Mouse (Mus musculus) CH12.LX (cell line): ENCODE results near the gene Acbd4. TPM values are rescaled to one million over a fixed set of nuclear protein-coding genes. Genes with fewer than 3 reads are reported as not detected.

Experiments
- DNase-seq: peaks from one replicate; pipeline ENCODE4 v3.0.0-alpha.2; 2013; ENCODE audit errors: extremely low read depth
- H3K27ac ChIP-seq: 2 replicates; pipeline ENCODE4 v1.5.1; 2012; ENCODE audit warnings: low read depth, mild to moderate bottlenecking, control low read depth, moderate library complexity; ENCODE audit not compliant: insufficient read depth
- H3K27me3 ChIP-seq: replicated peaks from 2 replicates; pipeline ENCODE3; 2012; ENCODE audit warnings: inconsistent platforms
- H3K36me3 ChIP-seq, 2 experiments: replicated peaks in 1 of 2; 2 replicates each; pipeline versions ENCODE3 to v1.6.1; 2012; ENCODE audit warnings: inconsistent platforms in 1 of 2, low read length in 1 of 2, mild to moderate bottlenecking in 1 of 2, mixed read lengths in 1 of 2, moderate library complexity in 1 of 2; ENCODE audit not compliant: control insufficient read depth in 1 of 2, insufficient read depth in 1 of 2
- H3K4me1 ChIP-seq, 2 experiments: 2 replicates each; pipeline ENCODE4 v1.6.1; 2012; ENCODE audit warnings: inconsistent platforms in 1 of 2, moderate library complexity in 1 of 2; ENCODE audit not compliant: insufficient read depth in 2 of 2, control insufficient read depth in 1 of 2
- H3K4me2 ChIP-seq: 2 replicates; pipeline ENCODE4 v1.6.1; 2012; ENCODE audit warnings: low read depth, mild to moderate bottlenecking, control low read depth; ENCODE audit not compliant: poor library complexity, insufficient read depth, severe bottlenecking
- H3K4me3 ChIP-seq, 3 experiments: fragments of 150-350 bp in 1 of 3; sonication (generic) in 1 of 3; replicated peaks in 1 of 3; 2 replicates each; pipeline versions ENCODE3 to v1.5.1; 2011 to 2012; ENCODE audit warnings: low read depth in 2 of 3, low read length in 2 of 3, mild to moderate bottlenecking in 2 of 3, moderate library complexity in 2 of 3, control low read depth in 1 of 3, improper control_type of control experiment in 1 of 3, inconsistent platforms in 1 of 3, mixed read lengths in 1 of 3; ENCODE audit not compliant: poor library complexity in 1 of 3
- H3K79me2 ChIP-seq: replicated peaks from 2 replicates; pipeline ENCODE4 v1.6.1; 2012; ENCODE audit warnings: mild to moderate bottlenecking, moderate library complexity; ENCODE audit not compliant: control insufficient read depth, poor library complexity, insufficient read depth, severe bottlenecking; ENCODE audit errors: extremely low read depth
- H3K9ac ChIP-seq: 2 replicates; pipeline ENCODE4 v1.6.1; 2012; ENCODE audit warnings: low read depth, mild to moderate bottlenecking, control low read depth, moderate library complexity; ENCODE audit not compliant: insufficient read depth
- H3K9me3 ChIP-seq: replicated peaks from 2 replicates; pipeline ENCODE3; 2012; ENCODE audit warnings: low read length, inconsistent platforms, mixed read lengths
- CHD2 ChIP-seq: IDR thresholded peaks from 2 replicates; pipeline ENCODE4 v1.6.1; 2011; ENCODE audit warnings: low read length, improper control_type of control experiment
- EP300 ChIP-seq: IDR thresholded peaks from 2 replicates; pipeline ENCODE4 v1.6.1; 2011; ENCODE audit warnings: low read length, improper control_type of control experiment
- HCFC1 ChIP-seq: IDR thresholded peaks from 2 replicates; pipeline ENCODE4 v1.6.1; 2012; ENCODE audit warnings: low read depth, mild to moderate bottlenecking, inconsistent platforms, low read length, improper control_type of control experiment
- JUN ChIP-seq: IDR thresholded peaks from 2 replicates; pipeline ENCODE4 v1.6.1; 2011; ENCODE audit warnings: low read depth, mild to moderate bottlenecking, low read length, improper control_type of control experiment, moderate library complexity; ENCODE audit not compliant: insufficient read depth
- JUND ChIP-seq: conservative IDR thresholded peaks from 2 replicates; pipeline ENCODE4 v1.6.1; 2011; ENCODE audit warnings: low read depth, low read length, improper control_type of control experiment
- KAT2A ChIP-seq: IDR thresholded peaks from 2 replicates; pipeline ENCODE4 v1.6.1; 2012; ENCODE audit warnings: low read length, improper control_type of control experiment, inconsistent platforms; ENCODE audit not compliant: insufficient replicate concordance
- MAZ ChIP-seq: IDR thresholded peaks from 2 replicates; pipeline ENCODE4 v1.6.1; 2012; ENCODE audit warnings: low read depth, mild to moderate bottlenecking, inconsistent platforms, low read length, improper control_type of control experiment, moderate library complexity
- NELFE ChIP-seq: IDR thresholded peaks from 2 replicates; pipeline ENCODE4 v1.6.1; 2011; ENCODE audit warnings: low read depth, low read length, improper control_type of control experiment
- NRF1 ChIP-seq: IDR thresholded peaks from 2 replicates; pipeline ENCODE4 v1.6.1; 2014; ENCODE audit warnings: low read depth, mild to moderate bottlenecking, inconsistent platforms, low read length, improper control_type of control experiment, moderate library complexity
- RAD21 ChIP-seq: IDR thresholded peaks from 2 replicates; pipeline ENCODE4 v1.6.1; 2011; ENCODE audit warnings: low read depth, mild to moderate bottlenecking, low read length, improper control_type of control experiment, moderate library complexity
- SIN3A ChIP-seq: IDR thresholded peaks from 2 replicates; pipeline ENCODE4 v1.6.1; 2012; ENCODE audit warnings: low read length, improper control_type of control experiment, inconsistent platforms
- SMC3 ChIP-seq: IDR thresholded peaks from 2 replicates; pipeline ENCODE4 v1.6.1; 2011; ENCODE audit warnings: low read depth, low read length, improper control_type of control experiment
- ZC3H11A ChIP-seq: IDR thresholded peaks from 2 replicates; pipeline ENCODE4 v1.6.1; 2012; ENCODE audit warnings: low read depth, mild to moderate bottlenecking, inconsistent platforms, low read length, improper control_type of control experiment
- ZKSCAN1 ChIP-seq: IDR thresholded peaks from 2 replicates; pipeline ENCODE4 v1.6.1; 2012; ENCODE audit warnings: low read depth, inconsistent platforms, low read length, improper control_type of control experiment, borderline replicate concordance
- dilution Hi-C: fragments of 300-500 bp; cut with MboI; formaldehyde crosslinking; loops from 2 replicates; pipeline ENCODE4 v1.14.3; 2020; ENCODE audit warnings: low sequenced_read_pairs; ENCODE audit not compliant: extremely low pct_unique_long_range_greater_than_20kb, extremely low pct_ligation_motif_present
- in situ Hi-C: fragments of 300-500 bp; cut with MboI; formaldehyde crosslinking; loops from 3 replicates; pipeline ENCODE4 v1.14.3; 2019; ENCODE audit warnings: low sequenced_read_pairs, low pct_ligation_motif_present, low pct_unique_long_range_greater_than_20kb, mixed read lengths
- polyA plus RNA-seq: library from polyadenylated mRNA; unstranded; fragments of >175 nt; gene quantifications from 2 replicates; pipeline ENCODE4 v1.2.1, GENCODE M21; 2012; ENCODE audit warnings: low read depth; ENCODE audit not compliant: insufficient read length
- total RNA-seq, 2 experiments: library from RNA; depleted of rRNA; stranded (reverse); fragments of 300-350 nt in 1 of 2; fragments of >200 nt in 1 of 2; gene quantifications; 2 replicates each; pipeline ENCODE4 v1.2.3; 2012 to 2014

The Acbd4 gene
- total and polyA plus RNA-seq, 3 experiments: 51.4 to 68.4 (median 62.6) TPM

GRCm38 (mm10) chr11:103066191-103067050 is 35.1 kb upstream of the Acbd4 start:
- H3K4me2 ChIP-seq: no peak overlapping the region
- H3K27ac ChIP-seq: no peak overlapping the region
- no peaks in the 10 kb centered on the region for H3K9me3 ChIP-seq
- H3K9ac ChIP-seq: no peak overlapping the region
- H3K4me3 ChIP-seq: no peak overlapping the region
- no peaks in the 10 kb centered on the region for H3K27me3 ChIP-seq
- TF ChIP-seq SMC3 (no peak), HCFC1 (no peak), JUN (no peak), NRF1 (no peak), NELFE (no peak), ZC3H11A (no peak), CHD2 (no peak), RAD21 (no peak), EP300 (no peak), SIN3A (no peak), JUND (no peak), MAZ (no peak)
- DNase-seq: no peak
- no peaks in the 10 kb centered on the region; the same call in 1 of the 2 replicates for H3K79me2 ChIP-seq
- H3K4me1 ChIP-seq: peaks cover 16 to 53% of the 10 kb centered on the region in 2 experiments
- dilution Hi-C loops (no loop called here), in situ Hi-C loops (no loop called here)
- H3K36me3 ChIP-seq: peaks cover 73 to 92% of the 10 kb centered on the region in 2 experiments

GRCm38 (mm10) chr11:103067051-103067361 is 34.5 kb upstream of the Acbd4 start:
- peaks cover 71 to 92% of the 10 kb centered on the region in 2 experiments for H3K36me3 ChIP-seq
- no peaks in the 10 kb centered on the region; the same call in 1 of the 2 replicates for H3K79me2 ChIP-seq
- H3K4me3 ChIP-seq: no peak overlapping the region
- in situ Hi-C loops (no loop called here), dilution Hi-C loops (no loop called here)
- DNase-seq: no peak
- TF ChIP-seq ZKSCAN1 (peak; percentile 28; the same call in 1 of the 2 replicates), KAT2A (no peak)
- no peaks in the 10 kb centered on the region for H3K9me3 ChIP-seq
- H3K9ac ChIP-seq: no peak overlapping the region
- peak overlapping the region; percentile 91 for H3K27ac ChIP-seq
- no peaks in the 10 kb centered on the region for H3K27me3 ChIP-seq
- H3K4me2 ChIP-seq: no peak overlapping the region
- H3K4me1 ChIP-seq: peaks cover 16 to 56% of the 10 kb centered on the region in 2 experiments
